Mouse (Mus musculus) right cerebral cortex, postnatal 36 days (tissue): ENCODE results near the gene Inhbc.

Source experiments
- DNase-seq, 2 experiments: peaks; one replicate each; pipeline ENCODE4 v3.0.0; 2022; ENCODE audit warnings: low spot score in 2 of 2, mixed read lengths in 1 of 2

Gene Inhbc

DNA sequence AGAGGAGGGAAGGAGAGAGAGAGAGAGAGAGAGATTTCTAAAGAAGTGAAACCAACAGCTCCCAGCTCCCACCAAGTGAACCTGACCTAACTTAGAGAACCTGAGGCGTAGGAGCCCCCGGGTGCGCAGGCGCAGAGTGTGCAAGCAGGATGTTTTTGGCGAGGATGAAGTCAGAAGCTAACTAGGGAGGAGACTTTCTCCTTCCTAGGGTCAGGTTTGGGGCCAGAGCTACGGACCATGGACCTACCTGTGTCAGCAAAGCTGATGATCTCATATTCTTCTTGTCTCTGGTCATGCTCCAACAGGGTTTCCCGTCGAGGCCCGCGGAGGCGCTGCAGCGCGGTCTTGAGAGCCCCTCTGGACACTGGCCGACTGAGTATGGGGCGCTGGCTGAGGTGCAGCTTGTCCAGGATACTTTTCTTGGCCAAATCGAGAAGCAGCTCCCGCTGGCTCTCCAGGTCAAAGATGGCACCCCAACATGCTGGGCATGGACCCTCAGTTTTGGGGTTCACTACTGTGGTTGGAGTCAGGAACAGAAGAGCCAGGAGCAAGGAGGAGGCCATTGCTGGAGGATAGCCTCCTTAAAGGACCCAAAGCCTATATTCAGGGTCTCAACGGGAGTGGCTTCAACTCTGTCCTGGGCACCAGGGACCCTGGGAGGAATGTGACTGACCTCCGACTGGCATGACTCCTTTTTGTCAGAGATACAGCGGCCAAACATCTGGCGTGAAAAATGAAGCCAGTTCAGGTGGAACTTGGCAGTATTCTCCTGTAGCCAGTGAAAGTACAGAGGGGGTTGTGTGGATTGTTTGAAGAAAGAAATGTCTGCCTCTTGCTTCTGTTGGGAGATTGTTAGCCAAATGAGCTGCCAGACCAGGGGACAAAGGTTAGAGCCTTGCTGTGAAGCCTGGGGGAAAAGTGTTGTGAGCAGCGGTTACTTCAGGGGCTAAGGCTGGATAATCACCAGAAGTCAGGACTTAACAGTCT, at the start of gene Inhbc:
Gene Inhbc, minus strand, starts transcription at position 598 of the 987 bp plus-strand sequence.
- no peak for DNase-seq

DNA sequence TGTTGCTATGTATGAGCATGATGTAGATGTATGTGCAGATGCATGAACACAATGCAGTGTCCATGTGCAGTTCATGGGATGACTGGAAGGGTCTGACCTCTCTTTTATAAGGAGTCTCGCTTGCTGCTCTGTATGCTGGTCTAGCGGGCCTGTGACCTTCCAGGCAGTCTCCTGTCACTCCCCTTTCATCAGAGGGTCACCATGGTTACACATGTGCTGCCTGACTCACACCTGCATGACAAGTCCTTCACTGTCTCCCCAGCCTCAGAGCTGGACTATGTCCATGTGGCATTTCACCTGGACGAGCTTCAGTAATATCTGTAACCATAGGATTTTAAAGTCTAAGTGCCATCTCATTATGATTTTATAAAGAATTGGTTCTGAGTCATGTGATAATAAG, 43.9 kb upstream of the Inhbc start:
- no peak for DNase-seq

DNA sequence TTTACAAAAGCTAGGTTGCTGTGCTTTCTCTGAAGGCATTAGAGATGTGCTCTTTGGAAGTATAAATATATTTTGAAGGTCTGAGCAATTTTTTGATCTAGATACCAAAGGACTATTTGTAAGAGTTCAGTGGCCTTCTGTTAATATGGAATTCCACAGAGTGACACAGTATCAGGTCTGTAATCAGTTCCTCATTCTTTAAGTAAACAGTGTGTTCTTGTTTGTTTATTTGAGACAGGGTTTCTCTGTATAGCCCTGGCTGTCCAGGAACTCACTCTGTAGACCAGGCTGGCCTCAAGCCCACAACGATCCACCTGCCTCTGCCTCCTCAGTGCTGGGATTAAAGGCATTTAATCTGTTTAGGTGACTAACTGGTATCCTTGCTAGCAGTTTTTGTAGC, 43.4 kb upstream of the Inhbc start:
- DNase-seq = no peak

DNA sequence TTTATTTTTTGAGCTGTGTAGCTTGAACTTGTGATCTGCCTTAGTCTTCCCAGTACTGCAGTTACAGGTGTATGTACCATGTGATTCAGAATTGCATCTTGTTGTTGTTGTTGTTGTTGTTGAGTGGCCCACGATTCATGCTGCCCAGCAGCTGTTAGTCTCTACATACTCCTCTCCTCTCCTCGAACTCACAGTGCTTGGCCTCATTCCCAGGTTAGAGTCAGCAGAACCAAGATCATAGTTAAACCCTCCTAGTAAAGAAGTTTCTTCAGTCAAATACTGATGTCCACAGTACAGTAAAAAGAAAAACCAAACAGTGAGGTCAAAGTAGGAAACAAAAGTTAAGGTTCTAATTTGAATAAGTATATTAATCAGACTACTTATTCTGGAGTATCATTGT, 42.5 kb upstream of the Inhbc start:
- DNase-seq = no peak

DNA sequence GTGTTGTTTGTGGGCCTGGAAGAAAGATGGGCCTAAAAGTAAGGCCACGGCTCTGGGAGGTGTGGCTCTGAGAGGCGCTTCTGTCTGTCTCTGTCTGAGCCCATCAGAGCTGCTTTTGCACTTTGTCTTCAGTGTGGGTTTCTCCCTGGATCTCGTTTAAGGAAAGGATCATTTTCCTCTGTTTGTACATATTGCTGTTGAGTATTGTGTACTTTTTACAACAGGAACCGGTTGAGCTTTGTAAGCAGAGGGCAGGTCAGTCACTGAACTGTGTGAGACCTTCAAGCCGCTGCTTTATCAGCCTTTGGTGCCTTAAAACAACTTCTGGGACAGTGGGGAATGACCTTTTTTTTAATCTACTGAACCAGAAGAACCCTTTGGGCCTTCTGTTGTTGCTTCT, 41.9 kb upstream of the Inhbc start:
- no peak for DNase-seq

DNA sequence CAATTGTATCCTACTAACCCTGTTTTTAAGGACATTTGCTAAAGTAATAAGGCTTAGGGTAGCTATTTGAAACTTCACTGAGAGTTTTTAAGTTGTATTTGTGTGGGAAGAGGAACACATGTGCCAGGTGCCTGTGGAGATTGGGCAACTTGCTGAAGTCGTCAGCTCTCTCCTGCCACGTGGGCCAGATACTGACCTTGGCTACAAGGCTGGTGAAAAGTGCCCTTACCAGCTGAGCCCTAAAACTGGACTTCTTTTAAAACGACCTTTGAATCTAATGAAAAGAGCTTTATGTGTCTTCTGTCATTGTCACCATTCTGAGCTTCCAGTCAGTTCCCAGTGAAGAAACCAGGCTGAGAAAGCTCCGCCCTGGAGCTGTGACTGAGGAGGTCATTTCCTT, 37.2 kb upstream of the Inhbc start:
- DNase-seq = no peak

DNA sequence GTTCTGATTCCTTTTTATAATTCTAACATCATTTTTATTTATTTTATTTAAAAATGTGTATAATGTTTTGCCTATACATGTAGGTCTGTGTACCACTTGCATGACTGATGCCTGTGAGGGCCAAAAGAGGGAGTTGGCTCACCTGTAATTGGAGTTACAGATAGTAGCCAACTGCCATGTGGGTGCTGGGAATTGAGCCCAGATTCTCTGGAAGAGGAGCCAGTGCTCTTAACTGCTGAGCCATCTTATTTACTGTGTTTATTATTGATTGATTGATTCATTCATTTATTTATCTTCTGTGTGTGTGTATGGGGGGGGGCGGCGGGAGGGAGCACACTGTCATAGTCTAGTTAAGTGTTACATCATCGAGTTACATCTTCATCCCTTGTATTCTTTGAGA, 34.5 kb upstream of the Inhbc start:
- DNase-seq = no peak

DNA sequence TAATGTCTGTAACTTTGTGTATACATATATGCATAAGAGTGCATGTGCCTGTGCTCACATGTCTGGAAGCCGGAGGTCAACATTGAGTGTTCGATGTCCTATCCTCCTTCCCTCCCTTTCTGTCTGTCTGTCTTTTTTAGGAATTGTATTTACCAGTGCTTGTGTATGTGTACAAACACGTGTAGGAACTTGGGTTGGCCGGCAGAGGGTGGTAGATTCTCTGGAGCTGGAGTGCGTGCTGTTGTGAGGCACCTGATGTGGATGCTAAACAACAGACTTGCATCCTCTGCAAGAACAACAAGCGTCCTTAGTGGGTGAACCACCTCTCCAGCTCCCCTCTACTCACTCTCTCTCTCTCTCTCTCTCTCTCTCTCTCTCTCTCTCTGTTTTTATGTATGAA, 21.5 kb upstream of the Inhbc start:
- DNase-seq = no peak

DNA sequence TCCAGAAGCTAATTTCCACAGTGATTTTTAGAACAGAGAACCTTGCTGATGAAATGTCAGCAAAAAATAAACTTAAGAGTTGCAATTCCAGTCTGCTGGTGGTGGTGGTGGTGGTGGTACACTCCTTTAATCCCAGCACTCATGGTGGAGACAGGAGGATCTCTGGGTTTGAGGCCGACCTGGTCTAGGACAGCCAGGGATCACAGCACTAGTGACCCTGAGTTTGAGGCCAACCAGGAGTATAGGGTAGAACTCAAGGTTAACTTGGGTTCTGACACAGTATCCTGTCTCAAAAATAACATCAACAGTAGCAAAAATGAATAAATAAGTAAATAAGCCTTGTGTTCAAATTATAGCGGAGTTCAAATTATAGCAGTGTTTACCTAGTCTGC, 11.5 kb upstream of the Inhbc start:
- no peak for DNase-seq

DNA sequence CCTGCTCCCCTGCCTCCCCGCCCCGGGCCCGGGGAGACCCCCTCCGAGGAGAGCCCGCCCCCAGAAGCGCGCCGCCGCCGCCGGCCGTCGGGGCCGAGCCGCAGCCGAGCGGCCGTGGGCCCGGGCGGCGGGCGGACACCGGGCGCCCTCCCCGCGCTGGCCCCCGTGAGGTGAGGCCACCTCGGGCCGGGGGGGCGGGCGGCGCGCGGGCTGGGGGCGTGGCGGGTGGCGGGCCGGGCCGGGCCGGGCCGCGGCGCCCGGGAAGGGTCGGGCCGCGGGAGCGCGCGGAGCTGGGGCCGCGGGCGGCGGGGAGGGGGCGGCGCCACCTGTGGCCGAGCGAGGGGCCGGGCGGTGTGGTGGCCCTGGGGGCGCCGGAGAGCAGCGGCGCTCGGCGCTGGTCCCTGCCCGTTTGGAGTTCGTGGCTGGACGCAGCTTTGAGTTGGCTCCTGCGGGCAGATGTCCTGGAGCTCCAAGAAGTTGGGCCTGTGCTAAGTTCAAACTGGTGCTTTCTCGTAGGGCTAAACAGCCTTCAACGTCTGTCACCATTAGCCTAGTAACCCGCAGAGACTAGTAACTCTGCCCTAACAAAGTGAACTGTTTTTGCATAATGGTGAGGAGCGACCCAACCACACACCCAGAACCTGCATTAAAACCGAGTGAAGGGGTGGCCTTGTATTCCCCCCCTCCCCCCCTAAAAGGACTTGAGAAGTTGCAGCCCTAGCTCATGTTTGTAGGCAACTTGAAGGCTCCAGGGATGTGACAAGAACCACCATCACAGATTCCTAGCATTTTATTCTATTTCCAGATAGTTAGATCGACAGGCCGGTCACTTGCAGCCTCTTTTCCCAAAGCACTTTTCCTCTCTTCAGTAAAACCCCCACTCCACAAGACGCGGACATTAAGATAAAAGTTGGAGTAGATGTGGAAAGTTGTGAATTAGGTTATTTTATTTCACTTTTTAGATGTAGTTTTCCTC, 10.8 kb upstream of the Inhbc start:
- peak in 1 of 2 experiments; percentile 17 for DNase-seq

DNA sequence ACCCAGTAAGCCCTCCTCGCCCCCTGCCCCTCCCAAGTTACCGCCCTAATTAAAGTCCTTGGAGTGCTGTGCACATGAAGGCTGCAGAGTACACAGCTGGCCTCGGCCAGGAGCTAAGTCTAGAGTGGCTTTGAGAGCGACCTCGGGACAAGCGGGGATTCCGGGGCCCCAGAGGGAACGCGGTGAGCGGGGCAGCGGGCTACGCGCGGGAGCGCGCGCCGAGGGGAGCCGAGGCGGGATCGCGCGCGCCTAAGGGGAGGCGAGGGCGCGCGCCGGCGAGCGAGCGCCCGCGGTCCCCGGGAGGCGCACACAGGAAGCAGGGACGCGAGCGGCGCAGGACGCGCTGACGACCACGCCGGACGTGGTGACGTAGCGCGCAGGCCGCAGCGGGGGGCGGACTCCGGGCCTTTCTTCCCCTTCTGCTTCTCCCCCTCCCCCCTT, 10.0 kb upstream of the Inhbc start, which contains the start of gene R3hdm2:
Gene R3hdm2, plus strand, starts transcription at position 77 of the 441 bp plus-strand sequence.
- DNase-seq = peak; percentile 85 to 88

DNA sequence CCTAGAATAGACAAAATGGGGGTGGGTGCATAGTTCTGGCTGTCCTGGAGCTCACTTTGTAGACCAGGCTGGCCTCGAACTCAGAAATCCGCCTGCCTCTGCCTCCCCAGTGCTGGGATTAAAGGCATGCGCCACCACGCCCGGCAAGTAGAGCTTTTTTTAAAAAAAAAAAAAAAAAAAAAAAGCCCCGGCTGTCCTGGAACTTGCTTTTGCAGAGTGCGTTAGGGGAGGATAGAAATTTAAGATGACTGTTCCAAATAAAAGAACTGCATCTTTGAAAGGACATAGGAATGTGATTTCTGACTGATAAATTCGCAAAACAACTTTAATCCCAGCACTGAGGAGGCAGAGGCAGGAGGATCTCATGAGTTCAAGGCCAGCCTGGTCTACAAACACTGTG, 9.4 kb upstream of the Inhbc start:
- DNase-seq = no peak

DNA sequence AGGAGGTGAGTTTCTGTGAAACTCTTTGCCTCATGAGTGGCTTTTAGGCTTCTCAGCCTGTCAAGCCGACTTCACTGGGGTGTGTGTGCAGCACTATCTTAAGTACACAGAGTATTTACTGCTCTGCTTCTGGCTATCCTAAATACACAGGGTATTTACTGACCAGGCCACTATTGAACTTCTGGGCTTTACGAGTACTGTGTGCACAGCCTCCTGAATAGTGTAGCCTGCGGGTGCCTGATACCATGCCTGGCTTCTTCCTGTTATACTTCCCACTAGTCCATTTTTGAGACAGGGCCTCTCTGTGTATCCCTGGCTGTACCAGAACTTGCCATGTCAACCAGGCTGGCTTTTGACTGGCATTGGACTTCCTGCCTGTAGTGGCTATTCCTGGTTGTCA, 7.5 kb upstream of the Inhbc start:
- no peak for DNase-seq

DNA sequence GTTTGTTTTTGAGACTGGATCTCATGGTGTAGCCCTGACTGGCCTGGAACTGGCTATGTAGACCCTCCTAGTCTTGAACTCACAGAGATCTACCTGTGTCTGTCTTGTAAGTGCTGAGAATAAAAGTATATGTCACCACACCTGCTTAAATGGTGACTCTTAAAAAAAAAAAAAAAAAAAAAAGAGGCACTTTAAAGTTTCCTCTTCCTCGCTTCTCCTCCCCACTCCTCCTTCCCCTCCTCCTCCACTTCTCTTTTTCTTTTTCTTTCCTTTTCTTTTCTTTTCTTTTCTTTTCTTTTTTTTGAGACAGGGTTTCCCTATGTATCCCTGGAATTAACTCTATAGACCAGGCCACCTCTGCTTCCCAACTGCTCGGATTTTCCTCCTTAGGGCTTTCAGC, 792 bp upstream of the Inhbc start:
- no peak for DNase-seq

DNA sequence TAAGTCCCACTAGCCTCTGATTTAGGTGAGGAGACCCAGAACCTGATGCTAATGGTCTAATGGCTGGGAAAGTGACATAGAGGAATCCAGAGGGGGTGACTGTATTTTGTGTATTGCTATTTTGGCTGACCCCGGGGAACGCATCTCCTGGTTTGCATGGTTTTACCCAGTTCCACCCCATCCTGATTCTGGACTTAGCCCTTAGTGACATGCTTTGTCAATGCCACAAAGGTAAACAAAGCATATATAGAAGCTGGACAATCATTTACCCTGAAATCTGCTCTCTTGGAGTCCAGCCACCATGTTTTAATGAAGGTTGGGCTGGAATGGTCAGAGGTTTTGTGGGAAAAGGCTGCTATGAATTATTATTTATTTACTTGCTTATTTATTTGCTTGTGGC, 2.0 kb downstream of the Inhbc start:
- DNase-seq = no peak

DNA sequence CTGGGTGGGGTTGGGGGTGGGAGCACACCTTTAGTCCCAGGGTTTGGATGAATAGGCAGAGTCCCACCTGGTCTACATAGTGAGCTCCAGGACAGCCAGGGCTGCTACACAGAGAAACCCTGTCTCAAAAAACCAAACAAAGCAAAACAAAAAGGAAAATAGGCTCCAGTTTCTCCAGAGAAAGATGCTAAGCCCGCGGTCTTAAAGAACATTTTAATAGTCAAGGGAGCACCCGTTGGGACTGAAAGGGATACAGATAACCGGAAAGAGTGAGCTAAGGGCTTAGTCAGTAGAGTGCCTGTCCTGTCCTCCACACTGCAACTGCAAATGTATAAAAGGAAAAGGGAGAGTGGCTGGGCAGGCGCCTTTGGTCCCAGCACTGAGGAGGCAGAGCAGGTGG, 3.1 kb downstream of the Inhbc start:
- DNase-seq = no peak

DNA sequence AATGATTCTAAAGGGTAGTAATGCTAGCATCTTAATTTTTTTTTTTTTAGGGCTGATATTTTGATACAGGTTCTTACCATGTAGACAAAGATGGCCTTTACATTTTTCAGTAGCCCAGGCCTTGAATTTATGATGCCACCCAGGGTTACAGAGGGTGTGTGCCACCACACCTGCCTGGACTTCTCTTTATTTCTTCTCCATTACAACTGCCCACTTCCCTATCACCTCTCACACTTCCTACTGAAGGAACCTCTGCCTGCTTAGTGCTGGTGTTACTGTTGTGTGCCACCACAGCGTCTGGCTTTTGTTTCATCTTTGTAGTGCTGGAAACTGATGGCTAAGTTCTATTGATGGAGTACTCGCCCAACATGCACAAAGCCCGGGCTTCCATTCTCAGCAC, 9.5 kb downstream of the Inhbc start:
- DNase-seq = no peak

DNA sequence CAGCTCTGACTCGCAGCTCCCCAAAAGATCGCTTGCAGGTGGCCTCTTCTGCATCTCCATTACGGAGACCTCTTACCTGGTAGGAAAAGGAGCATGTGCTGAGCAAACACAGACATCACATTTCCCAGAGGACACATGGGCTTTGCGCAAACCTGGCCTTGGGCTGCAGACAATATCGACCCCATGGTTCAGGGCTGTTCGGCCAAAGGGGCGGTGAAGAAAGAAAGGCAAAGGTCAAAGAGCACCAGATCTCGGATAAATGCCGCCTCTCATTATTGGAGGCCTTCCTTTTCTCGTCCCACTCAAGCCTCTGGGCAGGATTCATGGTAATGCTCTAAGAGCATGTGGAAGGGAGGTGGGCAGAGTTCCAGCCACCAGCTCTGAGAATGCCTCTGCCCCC, 14.9 kb downstream of the Inhbc start:
- no peak for DNase-seq

DNA sequence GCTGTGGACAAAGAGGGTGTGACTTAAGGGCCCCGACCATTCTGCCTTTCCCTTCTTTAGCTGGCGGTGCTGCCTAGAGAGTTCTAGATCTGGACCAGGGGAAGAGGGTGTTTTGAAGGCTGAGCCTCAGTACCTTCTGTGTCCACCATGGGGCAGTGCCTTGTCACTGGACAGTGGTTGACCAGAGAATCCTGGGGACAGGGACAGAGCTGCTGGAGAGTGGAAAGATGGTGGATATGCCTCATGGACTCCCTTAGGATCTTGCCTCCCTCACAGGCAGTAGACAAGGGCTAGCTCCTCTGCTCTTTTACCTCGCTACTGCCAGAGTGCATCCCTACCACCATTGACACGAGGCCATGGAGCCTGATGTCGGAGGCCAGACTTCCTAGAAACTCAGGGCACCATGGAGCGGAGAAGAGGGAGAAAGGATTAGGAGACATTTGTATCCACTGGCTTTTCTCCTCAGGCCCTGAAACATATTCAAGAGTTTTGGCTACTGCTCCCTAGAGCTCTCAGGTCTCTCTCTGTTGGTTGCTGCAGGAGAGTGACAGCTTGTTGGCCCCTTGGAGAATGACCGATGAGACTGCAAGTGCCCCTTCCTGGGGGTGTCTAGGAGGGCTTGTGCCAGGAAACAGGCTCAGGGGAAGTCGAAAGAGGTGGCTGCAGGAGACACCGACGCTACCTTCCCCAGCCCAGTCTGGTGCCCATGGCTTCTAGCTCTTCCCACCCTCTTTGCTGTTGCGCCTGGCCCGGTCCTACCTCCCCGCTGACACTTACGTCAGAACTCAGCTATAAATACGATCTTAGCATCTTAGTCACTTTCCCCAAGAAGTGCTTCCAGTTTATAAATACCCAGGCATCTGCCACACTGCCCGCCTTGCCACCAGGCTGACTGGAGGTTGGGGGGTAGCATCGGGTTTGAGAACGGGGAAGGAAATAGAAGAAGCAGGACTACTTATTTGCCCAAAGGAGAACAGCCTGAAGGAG, 16.0 kb downstream of the Inhbc start, which contains the start of gene Inhbe:
Gene Inhbe, minus strand, starts transcription at position 503 of the 987 bp plus-strand sequence.
- peak; percentile 77 to 90 for DNase-seq

DNA sequence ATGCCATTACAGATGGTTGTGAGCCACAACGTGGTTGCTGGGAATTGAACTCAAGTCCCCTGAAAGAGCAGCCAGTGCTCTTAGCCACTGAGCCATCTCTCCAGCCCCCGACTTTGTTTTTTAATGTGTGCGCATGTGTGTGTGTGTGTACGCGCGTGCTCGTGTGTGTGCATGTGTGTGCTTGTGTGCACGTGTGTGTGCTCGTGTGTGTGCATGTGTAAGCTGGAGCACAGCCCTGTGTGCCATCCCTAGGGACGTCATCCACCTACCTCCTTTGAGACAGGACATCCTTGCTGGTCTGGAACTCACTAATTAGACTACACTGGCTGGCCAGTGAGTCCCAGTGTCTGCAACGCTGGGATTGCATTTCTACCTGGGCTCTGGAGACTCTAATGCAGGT, 17.5 kb downstream of the Inhbc start:
- DNase-seq = no peak

DNA sequence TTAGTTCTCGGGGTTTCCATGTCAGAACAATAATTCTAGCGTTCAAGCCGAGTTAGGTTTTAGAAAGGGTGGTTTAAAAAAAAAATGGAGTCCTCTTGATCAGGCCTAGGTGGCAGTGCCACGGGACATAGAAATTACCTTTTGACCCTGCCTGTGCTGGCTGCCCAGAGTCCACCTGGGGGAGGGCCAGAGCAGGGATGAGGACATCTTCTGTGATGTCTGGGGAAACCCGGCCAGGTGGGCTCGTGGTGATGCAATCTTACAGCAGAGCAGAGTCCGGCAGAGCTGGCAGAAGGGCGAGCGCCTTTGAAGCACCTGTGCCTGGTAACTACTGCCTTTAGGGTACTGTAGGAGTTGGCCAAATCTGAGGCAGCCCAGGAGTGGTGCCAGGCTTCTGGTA, 18.0 kb downstream of the Inhbc start:
- no peak for DNase-seq
